Mouse (Mus musculus) neural tube, embryonic 10.5 days (tissue): ENCODE results near the gene Tbx6.
A peak's percentile ranks its signal among the peaks of the same experiment; 100 is the strongest.
"Not testable (repeated sequence)": the region's sequence is repeated elsewhere in the genome, so short reads cannot be mapped to it uniquely, and the experiment has no call there.

Experiments
- DNase-seq: peaks from one replicate; pipeline ENCODE4 v3.0.0-alpha.2; 2017; ENCODE audit warnings: low spot score; ENCODE audit errors: extremely low spot score

The Tbx6 gene

DNA sequence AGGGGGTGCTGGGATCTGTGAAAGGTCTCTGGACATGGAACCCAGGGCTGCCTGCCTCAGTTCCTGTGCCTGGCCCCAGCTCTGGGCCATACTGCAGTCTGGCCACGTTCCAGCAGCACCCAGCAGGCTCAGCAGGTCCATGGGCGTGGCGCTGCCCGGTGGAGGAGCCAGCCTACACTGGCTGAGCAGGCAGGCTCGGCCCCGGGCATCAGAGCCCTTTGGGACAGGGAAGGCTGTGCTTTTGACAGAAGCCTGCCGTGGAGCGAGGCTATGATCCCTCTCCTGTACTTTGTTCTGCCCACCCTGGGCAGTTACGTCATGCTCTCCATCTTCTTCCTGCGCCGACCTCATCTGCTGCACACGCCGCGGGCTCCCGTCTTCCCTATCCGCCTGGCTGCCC, 15.1 kb upstream of the Tbx6 start, which contains the start of gene Gdpd3:
Gdpd3 (plus strand) TSS at position 134 of the 400 bp plus-strand sequence.
- no peak for DNase-seq

DNA sequence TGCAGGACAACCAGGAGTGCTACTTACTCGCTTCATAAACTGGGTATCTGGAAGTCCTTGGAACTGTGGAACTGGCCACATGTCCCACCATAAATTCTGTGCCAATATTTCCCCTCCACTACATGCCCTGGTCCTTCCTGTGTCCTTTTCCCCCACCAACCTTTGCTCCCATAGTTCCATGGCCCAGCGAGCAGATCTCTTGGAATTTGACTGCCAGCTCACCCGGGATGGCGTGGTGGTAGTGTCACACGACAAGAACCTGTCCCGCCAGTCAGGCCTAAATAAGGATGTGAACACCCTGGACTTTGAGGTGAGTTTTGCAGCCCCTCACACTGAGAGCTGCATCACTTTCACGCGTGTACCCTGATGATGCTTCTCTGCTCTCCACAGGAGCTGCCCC, 14.3 kb upstream of the Tbx6 start:
- DNase-seq, result no peak

DNA sequence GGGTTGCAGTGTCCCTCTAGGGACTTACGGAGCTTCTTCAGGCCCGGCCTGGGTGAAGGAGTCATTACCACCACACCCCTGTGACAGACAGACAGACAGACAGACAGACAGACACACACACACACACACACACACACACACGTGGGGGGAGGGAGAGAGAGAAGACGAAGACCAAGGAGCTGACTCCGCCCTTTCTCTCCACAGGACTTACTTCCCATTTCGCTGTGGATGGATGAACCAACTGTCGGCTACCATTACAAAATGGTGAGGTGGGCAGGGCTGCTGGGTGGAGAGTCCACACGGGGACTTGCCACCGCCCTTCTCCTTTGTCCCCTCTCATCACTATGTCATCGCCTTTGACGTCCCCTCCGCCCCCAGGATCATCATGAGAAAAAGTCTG, 10.5 kb upstream of the Tbx6 start:
- DNase-seq, result no peak

DNA sequence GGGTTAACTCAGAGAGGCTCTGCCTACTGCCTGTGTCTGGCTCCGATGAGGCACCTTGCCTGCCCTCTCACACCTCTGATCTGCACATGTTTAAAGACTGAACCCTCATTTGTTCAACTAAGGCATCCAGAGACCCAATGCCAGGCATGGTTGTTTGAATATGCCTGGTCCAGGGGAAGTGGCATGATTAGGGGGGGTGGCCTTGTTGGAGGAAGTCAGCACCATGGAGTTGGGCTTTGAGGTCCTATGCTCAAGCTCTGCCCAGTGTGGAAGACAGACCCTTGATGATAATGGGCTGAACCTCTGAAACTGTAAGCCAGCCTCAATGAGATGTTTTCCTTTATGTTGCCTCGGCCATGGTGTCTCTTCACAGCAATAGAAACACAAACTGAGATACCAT, 7.9 kb upstream of the Tbx6 start:
- DNase-seq, result no peak

DNA sequence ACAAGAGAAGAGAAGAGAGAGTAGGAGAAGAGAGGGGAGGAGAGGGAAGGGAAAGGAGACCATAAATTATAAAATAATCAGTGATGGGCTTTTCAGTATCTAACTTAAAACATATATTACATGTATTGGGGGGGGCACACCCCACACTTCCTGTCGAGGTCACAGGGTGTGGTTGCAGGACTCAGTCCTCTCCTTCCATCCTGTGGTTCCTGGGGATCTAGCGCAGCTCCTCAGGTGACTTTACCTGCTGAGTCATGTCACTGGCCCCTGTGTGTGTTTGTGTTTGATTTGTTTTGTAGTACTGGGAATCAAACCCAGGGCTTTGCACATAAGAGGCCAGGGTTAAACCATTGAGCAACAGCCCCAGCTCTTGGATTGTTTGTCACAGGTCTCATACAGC, 6.8 kb upstream of the Tbx6 start:
- DNase-seq, result no peak

DNA sequence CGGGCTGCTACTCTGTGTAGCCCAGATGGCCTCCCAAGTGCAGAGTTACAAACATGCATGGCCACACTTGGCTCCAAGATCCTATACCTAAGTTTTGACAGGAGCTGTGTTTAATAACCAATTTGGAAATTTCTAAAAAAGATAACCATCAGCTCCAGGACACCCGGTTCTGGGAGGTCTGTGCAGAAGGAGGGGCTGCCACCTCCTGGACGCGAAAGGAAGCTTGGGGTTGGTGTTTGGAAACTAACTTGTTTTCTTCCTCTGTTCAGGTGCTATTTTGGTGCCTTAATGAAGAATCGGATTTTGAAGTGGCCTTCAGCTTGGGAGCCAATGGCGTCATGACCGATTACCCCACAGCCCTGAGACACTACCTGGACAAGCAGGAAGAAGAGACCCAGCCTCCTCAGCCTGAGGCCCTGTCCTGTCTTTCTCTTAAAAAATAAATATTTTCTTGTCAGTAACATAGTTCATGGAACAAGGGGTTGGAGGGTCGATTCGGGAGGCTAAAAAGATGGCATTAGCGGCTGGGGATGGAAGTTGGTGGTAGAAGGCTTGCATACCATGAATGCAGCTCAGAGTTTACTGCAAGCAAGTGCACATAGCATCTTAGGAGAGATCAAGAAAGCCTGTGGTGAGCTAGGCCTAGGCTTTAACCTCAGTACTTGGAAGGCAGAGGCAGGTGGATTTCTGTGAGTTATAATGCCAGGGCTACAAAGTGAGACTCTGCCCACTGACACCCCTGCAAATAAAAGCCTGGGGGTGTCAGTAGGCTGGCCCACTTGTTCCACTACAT, 5.9 kb upstream of the Tbx6 start:
- DNase-seq, result no peak

DNA sequence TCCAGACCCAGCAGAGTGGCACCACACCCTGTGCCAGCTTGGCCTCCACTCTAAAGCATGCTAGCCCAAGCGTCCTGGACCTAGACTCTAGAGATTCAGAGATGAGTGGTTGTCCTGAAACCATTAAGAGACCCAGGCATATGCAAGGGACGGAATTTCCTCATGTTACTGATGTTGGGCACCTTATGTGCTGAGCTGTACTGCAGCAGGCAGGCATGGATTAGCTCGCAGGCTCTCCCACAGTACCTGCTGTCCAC, 5.4 kb upstream of the Tbx6 start:
- no peak for DNase-seq

DNA sequence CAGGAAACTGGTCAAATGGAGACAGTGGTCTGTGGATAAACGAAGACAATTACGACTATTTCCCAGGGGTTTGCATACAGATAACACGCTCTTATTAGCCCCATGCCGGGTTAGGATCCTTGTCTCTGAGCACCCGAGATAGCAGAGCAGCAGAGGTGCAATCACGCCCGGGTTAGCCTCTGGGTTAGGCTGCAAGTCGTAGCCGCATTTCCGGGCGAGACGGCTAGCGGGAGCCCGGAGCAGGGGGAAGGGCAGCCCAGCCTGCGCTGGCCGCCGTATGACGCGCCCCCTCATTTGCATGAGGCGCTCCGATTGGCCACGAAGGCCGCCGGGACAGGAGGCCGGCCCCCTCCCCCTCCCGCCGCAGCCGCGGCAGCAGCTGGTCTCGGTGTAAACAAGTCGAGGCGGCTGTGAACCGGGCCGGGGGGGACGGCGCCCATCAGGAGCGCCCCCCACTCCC, 4.7 kb upstream of the Tbx6 start, which contains the start of gene Ypel3:
Ypel3 (plus strand) TSS at position 358 of the 460 bp plus-strand sequence.
- peak; percentile 90 for DNase-seq

DNA sequence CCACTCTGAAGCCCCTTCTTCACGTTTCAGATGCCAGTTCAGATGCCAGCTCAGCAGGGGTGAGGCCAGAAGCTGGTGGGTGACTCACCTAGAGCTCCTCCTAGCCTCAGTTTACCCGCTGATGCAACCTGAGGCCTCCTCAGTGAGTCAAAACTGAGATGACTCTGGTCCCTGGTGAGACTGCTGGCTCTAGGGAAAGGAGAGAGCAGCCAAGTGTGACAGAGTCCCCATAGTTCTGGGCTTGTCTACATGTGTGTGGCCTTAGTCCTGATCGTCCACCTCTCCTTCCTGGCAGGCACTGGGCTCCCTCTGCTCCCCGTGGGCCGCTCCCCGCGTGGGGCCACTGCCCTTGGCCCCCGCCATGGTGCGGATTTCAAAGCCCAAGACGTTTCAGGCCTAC, 3.8 kb upstream of the Tbx6 start:
- no peak for DNase-seq

DNA sequence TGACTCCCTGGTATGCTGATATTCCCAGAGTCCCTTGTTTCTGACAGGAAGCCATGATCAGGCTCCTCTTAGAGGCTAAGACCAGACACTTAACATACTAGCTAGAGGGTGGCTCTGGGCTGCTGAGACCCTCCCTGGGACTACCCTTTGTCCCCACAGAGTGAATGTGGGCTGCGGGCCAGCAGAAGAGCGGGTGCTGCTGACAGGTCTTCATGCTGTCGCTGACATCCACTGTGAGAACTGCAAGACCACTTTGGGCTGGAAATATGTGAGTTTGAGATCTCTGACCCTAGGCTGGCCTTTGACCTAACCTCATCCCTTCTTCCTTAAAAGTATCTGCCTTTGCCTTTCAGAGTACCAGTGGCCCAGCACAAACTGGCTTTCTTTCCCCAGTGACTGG, 3.1 kb upstream of the Tbx6 start:
- no peak for DNase-seq

DNA sequence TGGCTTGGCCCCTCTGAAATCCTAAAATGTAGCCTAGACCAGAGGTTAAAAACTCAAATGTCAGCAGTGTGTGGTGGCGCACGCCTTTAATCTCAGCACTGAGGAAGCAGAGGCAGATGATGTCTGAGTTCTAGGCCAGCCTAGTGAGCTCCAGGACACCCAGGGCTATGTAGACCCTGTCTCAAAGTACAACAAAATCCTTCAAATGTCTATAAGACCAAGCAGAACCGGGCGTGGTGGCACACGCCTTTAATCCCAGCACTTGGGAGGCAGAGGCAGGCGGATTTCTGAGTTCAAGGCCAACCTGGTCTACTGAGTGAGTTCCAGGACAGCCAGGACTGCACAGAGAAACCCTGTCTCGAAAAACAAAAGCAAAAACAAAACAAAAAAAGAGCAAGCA, 2.2 kb upstream of the Tbx6 start:
- DNase-seq, result not testable (repeated sequence)

DNA sequence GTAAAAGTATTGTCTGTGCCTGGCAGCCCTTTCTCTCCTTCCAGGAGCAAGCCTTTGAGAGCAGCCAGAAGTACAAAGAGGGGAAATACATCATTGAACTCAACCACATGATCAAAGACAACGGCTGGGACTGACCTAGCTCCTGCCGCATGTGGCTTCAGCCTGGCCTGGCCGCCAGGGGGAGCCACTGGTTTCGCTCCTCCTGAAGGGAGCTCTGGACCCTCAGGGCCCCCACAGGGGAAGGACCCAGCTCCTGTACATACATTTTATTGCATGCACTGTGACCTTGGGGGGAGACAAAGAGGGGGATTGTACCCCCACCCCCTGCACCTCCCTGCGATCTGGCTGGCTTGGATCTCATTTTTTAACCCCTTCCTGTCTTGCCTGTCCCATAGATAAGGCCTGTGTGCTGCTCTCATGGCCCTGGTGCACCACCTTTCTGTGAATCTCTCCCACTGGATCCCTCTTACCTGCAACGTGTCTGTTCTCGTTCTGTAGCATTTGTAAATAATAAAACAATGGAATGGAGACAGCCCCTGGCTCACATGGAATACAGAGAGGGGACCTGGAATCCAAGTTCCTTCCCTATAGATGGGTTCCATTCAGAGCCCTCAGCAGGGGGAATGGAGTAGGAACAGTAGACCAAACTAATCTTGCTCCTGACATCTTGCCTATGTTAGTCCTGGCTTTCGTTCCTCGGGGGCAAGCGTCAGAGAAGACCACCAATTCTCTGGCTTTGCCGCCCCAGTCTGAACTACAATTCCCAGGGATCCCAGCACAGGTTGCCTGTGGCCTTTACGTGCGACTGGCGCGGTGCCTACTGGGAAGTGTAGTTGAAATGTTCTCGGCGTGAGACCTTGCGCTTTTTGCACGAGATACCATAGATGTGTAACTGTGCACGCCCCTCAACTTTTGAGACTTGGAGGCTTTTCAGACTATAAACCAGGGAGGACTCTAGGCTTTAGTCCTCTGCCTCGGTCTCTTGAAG, 1.0 kb upstream of the Tbx6 start:
- peak; percentile 94 for DNase-seq

DNA sequence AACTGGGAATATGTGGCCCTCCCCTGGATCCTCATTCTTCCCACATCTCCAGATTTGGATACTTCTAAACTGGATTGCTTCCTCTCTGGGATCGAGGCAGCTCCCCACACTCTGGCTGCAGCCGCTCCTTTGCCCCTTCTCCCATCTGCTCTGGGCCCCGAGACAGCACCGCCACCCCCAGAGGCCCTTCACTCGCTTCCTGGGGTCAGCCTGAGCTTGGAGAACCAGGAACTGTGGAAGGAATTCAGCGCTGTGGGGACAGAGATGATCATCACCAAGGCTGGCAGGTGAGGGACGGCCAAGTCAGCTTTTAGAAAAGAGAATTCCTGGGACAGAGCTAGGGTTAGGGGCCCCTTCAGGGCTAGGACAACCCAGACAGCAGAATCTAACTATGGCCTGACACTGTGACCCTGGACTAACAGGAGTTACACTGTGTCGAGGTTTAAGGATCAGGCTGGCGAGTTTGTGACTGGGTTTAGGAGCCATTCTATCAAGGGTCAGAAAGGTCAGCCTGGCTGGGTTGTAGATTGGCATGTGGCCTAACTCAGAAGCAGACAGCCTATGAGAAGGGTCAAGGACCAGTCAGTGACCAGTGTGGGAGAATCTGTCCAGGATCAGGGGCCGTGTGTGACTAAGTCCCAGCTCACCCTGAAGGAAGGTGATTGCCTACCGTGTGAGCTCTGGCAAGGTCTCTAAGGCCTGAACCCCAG, 533 bp downstream of the Tbx6 start:
- DNase-seq, result no peak

DNA sequence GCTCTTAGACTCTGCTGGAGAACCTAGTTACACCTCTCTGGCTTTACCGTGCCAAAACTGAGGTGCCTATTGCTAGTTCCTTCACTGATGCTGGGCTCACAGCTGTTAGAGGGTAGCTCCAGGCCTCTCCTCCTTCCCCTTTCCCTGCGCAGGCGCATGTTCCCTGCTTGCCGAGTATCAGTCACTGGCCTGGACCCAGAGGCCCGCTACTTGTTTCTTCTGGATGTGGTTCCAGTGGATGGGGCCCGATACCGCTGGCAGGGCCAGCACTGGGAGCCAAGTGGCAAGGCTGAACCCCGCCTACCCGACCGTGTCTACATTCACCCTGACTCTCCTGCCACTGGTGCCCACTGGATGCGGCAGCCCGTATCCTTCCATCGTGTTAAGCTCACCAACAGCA, 1.4 kb downstream of the Tbx6 start:
- no peak for DNase-seq

DNA sequence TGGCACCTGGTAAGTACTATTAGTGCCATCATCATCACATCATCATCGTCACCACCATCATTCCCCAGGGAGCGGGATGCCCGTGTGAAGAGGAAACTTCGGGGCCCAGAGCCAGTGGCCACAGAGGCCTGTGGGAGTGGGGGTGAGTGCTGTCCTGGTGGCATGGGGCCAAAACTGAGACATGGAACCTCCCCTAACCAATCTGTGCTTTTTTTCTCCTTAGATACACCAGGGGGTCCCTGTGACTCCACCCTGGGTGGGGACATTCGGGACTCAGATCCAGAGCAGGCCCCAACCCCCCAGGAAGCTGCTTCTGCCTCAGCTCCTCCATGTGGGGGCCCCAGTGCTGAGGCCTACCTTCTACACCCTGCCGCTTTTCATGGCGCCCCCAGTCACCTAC, 3.2 kb downstream of the Tbx6 start:
- no peak for DNase-seq

DNA sequence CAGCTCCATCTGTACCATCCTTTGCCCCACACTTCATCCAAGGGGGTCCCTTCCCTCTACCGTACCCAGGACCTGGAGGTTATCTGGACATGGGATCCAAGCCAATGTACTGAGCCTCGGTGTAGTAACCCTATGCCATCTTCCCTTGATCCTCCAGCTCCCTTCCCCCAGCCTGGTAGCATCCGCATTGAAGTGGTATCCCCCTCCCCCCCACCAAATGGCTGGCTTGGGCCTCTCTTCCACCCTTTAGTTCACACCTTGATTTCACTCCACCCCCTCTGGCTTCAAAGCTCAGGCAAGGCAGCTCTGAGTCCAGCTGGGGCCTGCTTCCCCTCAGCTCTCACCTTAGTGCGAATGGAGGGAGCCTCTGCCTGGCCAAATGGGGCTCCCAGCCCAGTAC, 3.8 kb downstream of the Tbx6 start:
- no peak for DNase-seq

DNA sequence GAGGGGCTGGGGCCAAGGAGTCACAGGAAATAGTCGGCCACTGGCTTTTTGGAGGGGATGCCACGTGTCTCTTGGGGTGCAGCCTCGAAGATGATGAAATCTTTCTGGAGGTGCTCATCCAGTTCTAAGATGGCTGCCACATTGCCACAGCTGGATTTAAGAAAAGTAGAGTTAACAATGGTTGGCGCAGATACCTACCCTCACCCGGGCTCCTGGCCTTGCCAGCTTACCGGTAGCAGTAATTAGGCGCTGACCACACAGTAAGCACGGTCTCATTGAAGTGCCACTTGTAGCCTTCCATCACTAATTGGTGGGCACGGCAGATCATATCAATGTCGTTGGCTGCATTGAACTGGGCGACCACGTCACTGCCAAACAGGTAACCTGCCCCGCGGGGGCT, 4.9 kb downstream of the Tbx6 start:
- no peak for DNase-seq

DNA sequence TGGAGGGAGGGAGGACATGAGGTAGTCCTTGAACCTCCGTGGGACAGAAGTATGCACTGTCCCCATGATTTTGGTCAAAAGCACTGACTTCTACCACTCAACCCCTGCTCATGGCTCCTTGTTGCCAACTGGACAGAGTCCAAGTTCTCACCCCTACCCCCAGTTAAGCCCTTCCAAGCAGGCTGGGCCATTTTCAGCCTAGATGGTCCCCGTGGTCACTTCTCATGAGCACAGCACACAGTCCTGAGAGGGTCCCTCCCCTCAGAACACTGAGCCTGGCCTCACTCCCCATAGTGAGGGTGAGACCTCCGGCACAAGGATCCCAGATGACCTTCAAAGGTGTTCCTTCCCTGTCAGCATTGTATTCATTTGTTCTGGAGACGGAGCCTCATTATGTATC, 7.9 kb downstream of the Tbx6 start:
- DNase-seq, result no peak

DNA sequence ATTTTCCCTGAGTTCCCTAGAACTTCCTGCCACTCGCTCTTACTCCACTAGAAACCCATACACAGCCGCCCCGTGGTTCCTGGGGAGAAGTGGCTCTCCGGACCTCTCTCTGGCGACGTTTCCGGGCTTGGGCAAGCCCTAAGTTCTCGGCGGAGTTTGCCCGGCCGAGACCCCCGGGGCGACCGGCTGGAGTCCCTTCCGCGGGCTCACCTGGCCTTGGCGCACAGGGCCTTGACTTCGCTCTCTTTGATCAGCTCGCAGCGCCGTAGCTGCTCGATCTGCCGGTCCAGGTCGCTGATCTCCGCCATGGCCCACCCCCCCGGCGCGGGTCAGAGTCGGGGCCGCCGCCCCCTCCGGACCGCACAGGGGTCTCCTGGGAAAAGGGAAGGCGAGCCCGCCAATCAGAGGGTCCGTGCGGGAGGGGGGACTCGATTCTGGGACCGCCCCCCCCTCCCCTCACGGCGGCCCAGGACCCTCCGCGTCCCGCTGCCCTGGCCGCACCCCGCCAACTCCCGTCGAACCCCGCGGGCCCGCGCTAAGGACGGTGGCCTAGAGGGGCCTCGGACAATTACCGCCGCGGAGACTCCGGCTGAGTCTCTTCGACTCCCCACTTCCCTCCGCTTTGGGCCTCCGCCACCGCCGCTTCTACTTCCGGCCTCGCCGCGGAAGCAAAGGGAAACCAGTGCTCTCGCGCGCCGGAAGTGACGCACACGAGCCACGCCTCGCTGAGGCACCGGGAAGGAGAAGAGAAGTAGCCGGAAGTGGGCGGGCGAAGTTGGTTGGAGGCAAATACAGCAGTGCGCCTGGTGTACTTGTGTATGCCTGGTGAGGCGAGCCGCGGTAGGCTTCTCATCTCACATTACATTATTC, 10.8 kb downstream of the Tbx6 start, which contains the start of gene Ppp4c:
Ppp4c (minus strand) TSS at position 646 of the 870 bp plus-strand sequence.
- peak; percentile 99 for DNase-seq

DNA sequence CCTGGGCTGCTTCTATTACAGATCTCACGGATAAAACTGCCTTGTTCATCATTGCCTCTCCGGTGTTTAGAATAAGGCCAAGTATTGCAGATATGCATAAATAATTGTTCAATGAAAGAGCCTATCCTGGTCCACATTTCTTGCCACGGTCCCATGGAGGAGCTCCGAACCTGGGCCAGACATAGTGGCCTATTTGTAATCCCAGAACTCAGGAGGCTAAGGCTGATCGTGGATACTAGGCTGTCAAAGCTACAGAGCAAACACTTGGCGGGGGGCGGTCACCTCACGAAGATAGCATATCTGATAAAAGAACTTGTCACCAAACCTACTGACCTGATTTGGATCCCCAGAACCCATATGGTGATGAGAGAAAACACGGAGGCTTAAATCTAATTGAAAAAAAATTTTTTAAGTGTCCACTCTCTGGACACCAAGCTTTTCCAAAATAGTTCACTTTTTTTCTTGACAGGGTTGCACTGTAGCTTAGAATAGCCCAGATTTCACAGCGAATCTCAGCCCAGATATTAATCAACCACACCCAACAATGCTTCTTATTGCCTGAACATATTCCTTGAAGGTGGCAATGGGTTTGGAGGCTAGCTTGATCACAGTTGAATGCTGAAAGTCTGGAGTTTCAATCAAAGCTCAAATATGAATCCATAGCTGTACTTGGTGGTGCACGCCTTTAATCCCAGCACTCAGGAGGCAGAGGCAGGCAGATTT, 11.6 kb downstream of the Tbx6 start:
- DNase-seq, result no peak
